Mouse (Mus musculus): ENCODE measurements at regions not wholly inside any gene's neighbourhood (a gene's known extent, or its start where the extent isn't known, plus 50 kb on each side); places are given as distances from the start of the nearest gene placed in this dataset.

- Histone ChIP-seq H3K27ac (ENCODE audit: low read depth, low read length) (no peak overlapping the region), H3K9me3 (ENCODE audit: low read length) (no peaks in the 10 kb centered on the region), H3K27me3 (ENCODE audit: insufficient read depth, low read length) (peaks cover 16% of the 10 kb centered on the region), H3K4me2 (ENCODE audit: low read depth) (no peak overlapping the region), H3K4me1 (ENCODE audit: insufficient read depth) (0 out of 2 replicates have a peak, but pooled peaks cover 2% of the 10 kb centered on the region), H3K36me3 (ENCODE audit: insufficient read depth) (no peaks in the 10 kb centered on the region), H3K9ac (0 out of 2 replicates have a peak overlapping the region, but pooled peaks have one; percentile 2), H3K4me3 (ENCODE audit: low read depth, low read length) (no peak overlapping the region)
- ATAC-seq = no peak
- WGBS = 10% methylated on average over 17 of the region's 17 CpGs
- TF ChIP-seq CTCF (IDR thresholded peaks at IDR 0.05; ENCODE audit: low read depth) = 0 out of 2 replicates have a peak, but pooled peaks have one; percentile 29
- DNase-seq = peak; percentile 21
Measured at GRCm38 (mm10) chr5:136619315-136620231, 52.3 kb upstream of the Cux1 start.

- Histone ChIP-seq H3K9me3 (ENCODE audit: low read length) (no peaks in the 10 kb centered on the region), H3K27me3 (ENCODE audit: insufficient read depth, low read length) (peaks cover 16% of the 10 kb centered on the region), H3K36me3 (ENCODE audit: insufficient read depth) (no peaks in the 10 kb centered on the region), H3K27ac (ENCODE audit: low read depth, low read length) (no peak overlapping the region), H3K4me3 (ENCODE audit: low read depth, low read length) (no peak overlapping the region), H3K4me1 (ENCODE audit: insufficient read depth) (0 out of 2 replicates have a peak, but pooled peaks cover 2% of the 10 kb centered on the region), H3K9ac (no peak overlapping the region), H3K4me2 (ENCODE audit: low read depth) (no peak overlapping the region)
- no peak for DNase-seq
- WGBS = 26% methylated on average over 12 of the region's 12 CpGs
- no peak for ATAC-seq
- no peak for TF ChIP-seq CTCF (IDR thresholded peaks at IDR 0.05; ENCODE audit: low read depth)
Measured at GRCm38 (mm10) chr5:136620234-136620633, 52.9 kb upstream of the Cux1 start.

GRCm38 (mm10) chr5:136621336-136622125 is 54.2 kb upstream of the Cux1 start:
- no peak for TF ChIP-seq CTCF (IDR thresholded peaks at IDR 0.05; ENCODE audit: low read depth)
- 0 out of 2 replicates have a peak, but pooled peaks cover 2% of the 10 kb centered on the region for H3K4me1 ChIP-seq (ENCODE audit: insufficient read depth)
- no peak overlapping the region for H3K9ac ChIP-seq
- H3K27ac ChIP-seq (ENCODE audit: low read depth, low read length) = no peak overlapping the region
- ATAC-seq = no peak
- no peak for DNase-seq
- H3K4me3 ChIP-seq (ENCODE audit: low read depth, low read length) = no peak overlapping the region
- peaks cover 16% of the 10 kb centered on the region for H3K27me3 ChIP-seq (ENCODE audit: insufficient read depth, low read length)
- H3K36me3 ChIP-seq (ENCODE audit: insufficient read depth) = no peaks in the 10 kb centered on the region
- no peaks in the 10 kb centered on the region for H3K9me3 ChIP-seq (ENCODE audit: low read length)
- H3K4me2 ChIP-seq (ENCODE audit: low read depth) = no peak overlapping the region
- 33% methylated on average over 4 of the region's 4 CpGs for WGBS

- Histone ChIP-seq H3K4me3 (ENCODE audit: low read depth, low read length) (no peak overlapping the region), H3K27ac (ENCODE audit: low read depth, low read length) (no peak overlapping the region), H3K27me3 (ENCODE audit: insufficient read depth, low read length) (peaks cover 16% of the 10 kb centered on the region), H3K9me3 (ENCODE audit: low read length) (no peaks in the 10 kb centered on the region), H3K4me2 (ENCODE audit: low read depth) (no peak overlapping the region), H3K36me3 (ENCODE audit: insufficient read depth) (no peaks in the 10 kb centered on the region), H3K9ac (no peak overlapping the region), H3K4me1 (ENCODE audit: insufficient read depth) (0 out of 2 replicates have a peak, but pooled peaks cover 2% of the 10 kb centered on the region)
- no peak for ATAC-seq
- whole genome bisulfite sequencing = 14% methylated on average over 2 of the region's 2 CpGs
- TF ChIP-seq CTCF (IDR thresholded peaks at IDR 0.05; ENCODE audit: low read depth) = no peak
- DNase-seq = no peak
Measured at GRCm38 (mm10) chr5:136622152-136622551, 54.9 kb upstream of the Cux1 start.

GRCm38 (mm10) chr5:136622721-136623542 is 55.6 kb upstream of the Cux1 start:
- Histone ChIP-seq H3K9ac (no peak overlapping the region), H3K27me3 (ENCODE audit: insufficient read depth, low read length) (peaks cover 16% of the 10 kb centered on the region), H3K4me1 (ENCODE audit: insufficient read depth) (0 out of 2 replicates have a peak, but pooled peaks cover 2% of the 10 kb centered on the region), H3K4me2 (ENCODE audit: low read depth) (peak overlapping the region; percentile 62), H3K9me3 (ENCODE audit: low read length) (no peaks in the 10 kb centered on the region), H3K27ac (ENCODE audit: low read depth, low read length) (no peak overlapping the region), H3K4me3 (ENCODE audit: low read depth, low read length) (peak overlapping the region; percentile 39), H3K36me3 (ENCODE audit: insufficient read depth) (no peaks in the 10 kb centered on the region)
- peak; percentile 73 for TF ChIP-seq CTCF (IDR thresholded peaks at IDR 0.05; ENCODE audit: low read depth)
- WGBS = 3% methylated on average over 43 of the region's 43 CpGs
- peak; percentile 60 for ATAC-seq
- peak; percentile 78 for DNase-seq

- Histone ChIP-seq H3K36me3 (ENCODE audit: insufficient read depth) (no peaks in the 10 kb centered on the region), H3K27me3 (ENCODE audit: insufficient read depth, low read length) (peaks cover 11% of the 10 kb centered on the region), H3K9ac (no peak overlapping the region), H3K27ac (ENCODE audit: low read depth, low read length) (no peak overlapping the region), H3K4me1 (ENCODE audit: insufficient read depth) (0 out of 2 replicates have a peak, but pooled peaks cover 2% of the 10 kb centered on the region), H3K4me2 (ENCODE audit: low read depth) (no peak overlapping the region), H3K4me3 (ENCODE audit: low read depth, low read length) (no peak overlapping the region), H3K9me3 (ENCODE audit: low read length) (no peaks in the 10 kb centered on the region)
- 68% methylated on average over 6 of the region's 6 CpGs for WGBS
- ATAC-seq = no peak
- no peak for DNase-seq
- TF ChIP-seq CTCF (IDR thresholded peaks at IDR 0.05; ENCODE audit: low read depth) = no peak
Measured at GRCm38 (mm10) chr5:136623791-136624190, 56.5 kb upstream of the Cux1 start.
